Mouse (Mus musculus): ENCODE measurements around the gene Lcn2. TPM values are rescaled to one million over a fixed set of nuclear protein-coding genes. Genes with fewer than 3 reads are reported as not detected.
A peak's percentile ranks its signal among the peaks of the same experiment; 100 is the strongest.

Gene Lcn2
- polyA plus RNA-seq, 1 experiment from 2014 or later: 419 TPM

DNA sequence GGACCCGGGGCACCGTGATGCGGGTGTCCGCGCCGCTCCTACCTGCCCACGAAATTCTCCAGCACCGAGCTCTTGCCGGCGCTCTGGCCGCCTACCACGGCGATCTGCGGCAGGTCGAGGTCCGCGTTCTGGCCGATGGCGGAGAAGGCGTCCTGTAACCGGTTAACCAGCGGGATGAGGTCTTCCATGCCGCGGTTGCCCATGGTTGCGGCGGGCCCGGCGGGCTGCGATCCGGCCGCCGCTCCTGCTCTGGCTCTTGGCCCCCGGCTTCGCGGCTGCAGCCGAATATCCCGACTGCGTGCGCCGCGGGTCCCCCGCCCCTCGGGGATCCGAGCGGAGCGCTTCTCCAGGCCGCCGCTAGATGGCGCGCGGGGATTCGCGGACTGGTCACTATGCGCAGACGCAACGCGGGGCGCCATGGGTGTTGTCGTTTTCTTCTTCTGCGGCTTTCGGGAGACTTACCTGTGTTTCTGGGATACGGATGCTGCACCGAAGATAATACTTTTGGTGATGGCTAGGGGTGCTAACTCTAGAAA lies 35.0 kb downstream of the Lcn2 start, which contains the start of gene Dnm1:
Dnm1 (minus strand) TSS at position 332 of the 536 bp plus-strand sequence.
- peaks cover 22% of the 10 kb centered on the region for H3K27me3 ChIP-seq (ENCODE audit: insufficient read depth, low read length)

GRCm38 (mm10) chr2:32352151-32353006 lies 35.7 kb downstream of the Lcn2 start, which contains the start of gene Ciz1:
Gene Ciz1 (plus strand): TSS chr2:32352327.
- TF ChIP-seq EP300 (IDR thresholded peaks at IDR 0.05; ENCODE audit: low read depth) (no peak), CTCF (IDR thresholded peaks at IDR 0.05; ENCODE audit: low read depth) (no peak)
- H3K9me3 ChIP-seq (ENCODE audit: low read length): no peaks in the 10 kb centered on the region
- peaks cover 22% of the 10 kb centered on the region for H3K27me3 ChIP-seq (ENCODE audit: insufficient read depth, low read length)
- no peak within 1 kb of the TSS for H3K27ac ChIP-seq (ENCODE audit: low read depth)
- ATAC-seq (0 out of 2 replicates have a peak, but pooled peaks have one; percentile 2), DNase-seq (no peak)
- peak within 1 kb of the TSS; percentile 59 for H3K4me3 ChIP-seq (ENCODE audit: low read depth, low read length)
- H3K9ac ChIP-seq (replicated peaks): peak within 1 kb of the TSS; percentile 42
- peaks cover 16% of the 10 kb centered on the region for H3K4me1 ChIP-seq (ENCODE audit: insufficient read depth)
- no peaks in the 10 kb centered on the region for H3K36me3 ChIP-seq (replicated peaks; ENCODE audit: insufficient read depth, low read length)
- WGBS (ENCODE audit: insufficient replicate concordance): 2% methylated on average over 28 of the region's 52 CpGs
- peak within 1 kb of the TSS; percentile 97 for H3K4me2 ChIP-seq (ENCODE audit: low read depth, low read length)

More for the DNA sequence above, 35.0 kb downstream of the Lcn2 start, which contains the start of gene Dnm1:
- Histone ChIP-seq H3K9ac (replicated peaks) (peak within 1 kb of the TSS; percentile 42), H3K9me3 (ENCODE audit: low read length) (no peaks in the 10 kb centered on the region), H3K27ac (ENCODE audit: low read depth) (no peak within 1 kb of the TSS), H3K4me3 (ENCODE audit: low read depth, low read length) (peak within 1 kb of the TSS; percentile 59), H3K4me2 (ENCODE audit: low read depth, low read length) (peak within 1 kb of the TSS; percentile 97), H3K4me1 (ENCODE audit: insufficient read depth) (peaks cover 16% of the 10 kb centered on the region), H3K36me3 (replicated peaks; ENCODE audit: insufficient read depth, low read length) (no peaks in the 10 kb centered on the region)
- WGBS (ENCODE audit: insufficient replicate concordance): 1% methylated on average over 58 of the region's 63 CpGs
- ATAC-seq (peak; percentile 89), DNase-seq (peak; percentile 91)
- TF ChIP-seq CTCF (IDR thresholded peaks at IDR 0.05; ENCODE audit: low read depth) (peak; percentile 97), EP300 (IDR thresholded peaks at IDR 0.05; ENCODE audit: low read depth) (no peak)

DNA sequence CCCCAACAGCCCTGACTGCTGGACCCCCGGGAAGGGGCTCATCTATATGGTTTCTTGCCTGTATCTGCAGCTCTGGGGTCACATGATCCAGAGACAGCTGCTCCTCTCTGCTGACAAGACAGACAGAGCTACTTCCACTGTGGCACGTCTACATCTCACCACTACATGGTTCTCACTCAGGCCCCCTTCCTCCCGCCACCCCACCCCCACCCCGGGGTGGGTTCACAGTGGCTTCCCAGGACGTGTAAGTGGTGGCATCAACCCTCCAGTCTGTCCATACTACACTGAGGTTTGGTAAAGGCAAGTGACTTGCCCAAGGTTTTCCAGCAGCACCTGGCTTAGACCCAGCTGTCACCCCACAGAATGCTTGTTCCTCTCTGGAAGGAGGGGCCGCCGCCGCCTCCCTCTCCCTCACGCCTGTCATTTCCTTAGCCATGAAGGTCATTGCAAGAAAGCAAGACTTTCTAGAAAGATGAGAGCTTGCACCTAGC lies 36.5 kb downstream of the Lcn2 start:
- Histone ChIP-seq H3K9me3 (ENCODE audit: low read length) (no peaks in the 10 kb centered on the region), H3K4me2 (ENCODE audit: low read depth, low read length) (no peak overlapping the region), H3K27me3 (ENCODE audit: insufficient read depth, low read length) (peaks cover 22% of the 10 kb centered on the region), H3K27ac (ENCODE audit: low read depth) (no peak overlapping the region), H3K36me3 (replicated peaks; ENCODE audit: insufficient read depth, low read length) (no peaks in the 10 kb centered on the region), H3K9ac (replicated peaks) (no peak overlapping the region), H3K4me3 (ENCODE audit: low read depth, low read length) (no peak overlapping the region), H3K4me1 (ENCODE audit: insufficient read depth) (peaks cover 16% of the 10 kb centered on the region)
- WGBS (ENCODE audit: insufficient replicate concordance): 42% methylated on average over 9 of the region's 9 CpGs
- no peak for TF ChIP-seq EP300 (IDR thresholded peaks at IDR 0.05; ENCODE audit: low read depth)
- no peak for TF ChIP-seq CTCF (IDR thresholded peaks at IDR 0.05; ENCODE audit: low read depth)
- DNase-seq: no peak
- no peak for ATAC-seq

- DNase-seq: no peak
- ATAC-seq: no peak
- H3K4me3 ChIP-seq (ENCODE audit: low read depth, low read length): no peak overlapping the region
- peaks cover 16% of the 10 kb centered on the region for H3K4me1 ChIP-seq (ENCODE audit: insufficient read depth)
- peaks cover 22% of the 10 kb centered on the region for H3K27me3 ChIP-seq (ENCODE audit: insufficient read depth, low read length)
- H3K9me3 ChIP-seq (ENCODE audit: low read length): no peaks in the 10 kb centered on the region
- 50% methylated on average over 13 of the region's 13 CpGs for WGBS (ENCODE audit: insufficient replicate concordance)
- TF ChIP-seq EP300 (IDR thresholded peaks at IDR 0.05; ENCODE audit: low read depth) (no peak), CTCF (IDR thresholded peaks at IDR 0.05; ENCODE audit: low read depth) (no peak)
- H3K4me2 ChIP-seq (ENCODE audit: low read depth, low read length): no peak overlapping the region
- H3K27ac ChIP-seq (ENCODE audit: low read depth): no peak overlapping the region
- H3K9ac ChIP-seq (replicated peaks): no peak overlapping the region
- no peaks in the 10 kb centered on the region for H3K36me3 ChIP-seq (replicated peaks; ENCODE audit: insufficient read depth, low read length)
These were observed 37.5 kb downstream of the Lcn2 start for GRCm38 (mm10) chr2:32350471-32351051.

GRCm38 (mm10) chr2:32349625-32350255 lies 38.3 kb downstream of the Lcn2 start:
- H3K27me3 ChIP-seq (ENCODE audit: insufficient read depth, low read length): peaks cover 22% of the 10 kb centered on the region

More at GRCm38 (mm10) chr2:32349625-32350255, 38.3 kb downstream of the Lcn2 start:
- 65% methylated on average over 8 of the region's 8 CpGs for WGBS (ENCODE audit: insufficient replicate concordance)
- Histone ChIP-seq H3K4me3 (ENCODE audit: low read depth, low read length) (no peak overlapping the region), H3K27ac (ENCODE audit: low read depth) (no peak overlapping the region), H3K4me2 (ENCODE audit: low read depth, low read length) (no peak overlapping the region), H3K36me3 (replicated peaks; ENCODE audit: insufficient read depth, low read length) (no peaks in the 10 kb centered on the region), H3K9me3 (ENCODE audit: low read length) (no peaks in the 10 kb centered on the region), H3K9ac (replicated peaks) (no peak overlapping the region), H3K4me1 (ENCODE audit: insufficient read depth) (peaks cover 16% of the 10 kb centered on the region)
- no peak for DNase-seq
- ATAC-seq: no peak
- TF ChIP-seq CTCF (IDR thresholded peaks at IDR 0.05; ENCODE audit: low read depth) (no peak), EP300 (IDR thresholded peaks at IDR 0.05; ENCODE audit: low read depth) (no peak)
